Mouse (Mus musculus): ENCODE data around the gene Resp18.

The Resp18 gene

GRCm38 (mm10) chr1:75278228-75278627, at the start of gene Resp18:
Resp18 (minus strand) TSS chr1:75278415.
- DNase-seq (ENCODE audit: low read depth, low spot score), result no peak

DNA sequence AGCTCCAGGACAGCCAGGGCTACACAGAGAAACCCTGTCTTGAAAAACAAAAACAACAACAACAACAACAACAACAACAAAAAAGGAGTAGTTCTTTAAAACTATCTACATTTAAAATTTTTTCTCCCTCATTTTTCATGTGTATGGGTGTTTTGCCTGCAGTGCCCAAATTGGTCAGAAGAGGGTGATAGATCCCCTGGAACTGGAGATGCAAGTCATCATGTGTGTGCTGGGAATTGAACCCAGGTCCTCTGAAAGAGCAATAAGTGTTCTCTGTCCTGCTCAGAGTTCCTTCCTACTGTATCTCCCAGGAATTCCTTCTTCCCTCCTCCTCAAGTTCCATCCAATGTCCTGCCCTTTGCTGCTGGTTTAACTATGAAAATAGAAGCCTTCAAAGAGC, 49.2 kb upstream of the Resp18 start:
- DNase-seq (ENCODE audit: low read depth, low spot score), result no peak

- no peak for DNase-seq (ENCODE audit: low read depth, low spot score)
Measured at GRCm38 (mm10) chr1:75319166-75319565, 41.0 kb upstream of the Resp18 start.

GRCm38 (mm10) chr1:75318736-75319135, 40.5 kb upstream of the Resp18 start:
- DNase-seq (ENCODE audit: low read depth, low spot score), result no peak

DNA sequence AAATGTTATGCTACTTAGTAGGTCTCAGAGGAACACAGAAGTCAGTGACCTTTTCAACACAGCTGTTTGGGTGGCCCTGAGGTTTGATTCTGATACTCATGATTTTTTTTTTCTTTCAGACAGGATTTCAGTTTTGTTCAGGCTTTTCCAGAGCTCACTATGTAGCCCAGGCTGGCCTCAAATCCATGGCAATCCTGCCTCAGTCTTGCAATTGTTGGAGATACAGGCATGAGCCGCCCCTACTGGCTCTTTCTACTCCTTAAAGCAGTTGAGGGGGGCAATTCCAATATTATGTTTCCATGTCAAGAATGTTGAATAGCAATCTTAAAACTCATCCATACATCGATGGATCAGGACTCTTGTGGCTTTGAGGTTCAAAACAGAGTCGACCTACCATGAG, 40.1 kb upstream of the Resp18 start:
- DNase-seq (ENCODE audit: low read depth, low spot score), result no peak

DNA sequence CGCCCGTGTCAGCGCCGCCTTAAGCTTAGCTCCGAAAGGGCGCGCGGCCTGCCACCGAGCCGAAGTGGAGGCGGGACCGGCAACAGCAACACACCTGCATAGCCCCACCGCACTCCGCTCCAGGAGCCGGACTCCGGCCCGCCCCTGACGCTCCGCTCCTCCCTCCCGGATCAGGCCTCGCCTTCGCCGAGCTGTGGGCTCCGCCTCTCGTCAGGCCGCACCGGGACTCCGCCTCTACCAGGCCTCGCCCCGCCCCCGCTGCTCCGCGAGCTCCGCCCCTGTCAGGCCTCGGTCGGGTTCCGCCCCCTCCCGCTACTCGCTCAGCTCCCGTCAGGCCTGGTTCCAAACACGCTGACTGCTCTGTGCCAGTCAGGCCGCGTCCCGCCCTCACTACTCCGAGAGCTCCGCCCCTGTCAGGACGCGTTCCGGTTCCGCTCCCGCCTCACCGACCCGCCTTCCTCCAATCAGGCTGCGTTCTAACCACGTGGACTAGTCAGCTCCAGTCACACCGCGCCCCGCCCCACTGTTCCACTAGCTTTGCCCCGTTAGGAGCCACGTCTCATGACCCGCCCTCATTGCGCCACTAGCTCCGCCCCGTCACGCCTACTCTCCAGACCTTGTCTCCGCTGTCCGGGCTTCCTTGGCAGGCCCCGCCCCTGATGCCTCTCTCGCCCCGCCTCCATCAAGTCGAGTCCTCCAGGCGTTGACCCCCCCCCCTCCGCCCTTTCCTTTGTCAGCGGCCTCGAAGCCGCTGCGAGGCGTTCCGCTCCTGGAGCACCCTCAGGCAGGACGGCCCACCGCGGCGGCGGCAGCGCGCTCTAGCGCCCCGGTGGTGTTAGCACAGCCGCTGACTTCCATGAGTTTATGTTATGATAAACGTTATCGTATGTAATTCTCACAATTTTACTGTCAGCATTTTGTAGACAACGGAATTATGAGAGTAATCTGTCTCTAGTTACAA, 39.3 kb upstream of the Resp18 start, which contains the start of gene Dnpep:
TSS of gene Dnpep (minus strand) at position 750 of the 961 bp plus-strand sequence.
- DNase-seq (ENCODE audit: low read depth, low spot score), result peak; percentile 100

DNA sequence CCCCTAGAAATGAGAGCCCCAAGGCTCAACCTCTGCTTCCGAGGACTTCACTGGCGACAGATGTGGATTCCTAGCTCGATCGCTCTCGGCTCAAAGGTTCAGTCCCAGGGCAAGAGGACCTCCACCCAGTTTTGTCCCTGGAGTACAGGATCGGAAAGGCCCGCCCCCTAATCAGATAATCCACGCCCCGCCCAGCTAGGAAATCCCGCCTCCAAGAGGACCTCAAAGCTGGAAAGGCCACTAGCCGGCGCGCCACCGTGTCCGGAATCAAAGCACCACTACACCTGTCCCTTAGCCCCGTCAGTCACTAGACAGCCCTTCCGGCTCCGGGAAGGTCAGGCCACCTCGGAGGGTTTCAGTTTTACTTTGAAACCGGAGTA, 38.6 kb upstream of the Resp18 start:
- DNase-seq (ENCODE audit: low read depth, low spot score), result no peak

DNA sequence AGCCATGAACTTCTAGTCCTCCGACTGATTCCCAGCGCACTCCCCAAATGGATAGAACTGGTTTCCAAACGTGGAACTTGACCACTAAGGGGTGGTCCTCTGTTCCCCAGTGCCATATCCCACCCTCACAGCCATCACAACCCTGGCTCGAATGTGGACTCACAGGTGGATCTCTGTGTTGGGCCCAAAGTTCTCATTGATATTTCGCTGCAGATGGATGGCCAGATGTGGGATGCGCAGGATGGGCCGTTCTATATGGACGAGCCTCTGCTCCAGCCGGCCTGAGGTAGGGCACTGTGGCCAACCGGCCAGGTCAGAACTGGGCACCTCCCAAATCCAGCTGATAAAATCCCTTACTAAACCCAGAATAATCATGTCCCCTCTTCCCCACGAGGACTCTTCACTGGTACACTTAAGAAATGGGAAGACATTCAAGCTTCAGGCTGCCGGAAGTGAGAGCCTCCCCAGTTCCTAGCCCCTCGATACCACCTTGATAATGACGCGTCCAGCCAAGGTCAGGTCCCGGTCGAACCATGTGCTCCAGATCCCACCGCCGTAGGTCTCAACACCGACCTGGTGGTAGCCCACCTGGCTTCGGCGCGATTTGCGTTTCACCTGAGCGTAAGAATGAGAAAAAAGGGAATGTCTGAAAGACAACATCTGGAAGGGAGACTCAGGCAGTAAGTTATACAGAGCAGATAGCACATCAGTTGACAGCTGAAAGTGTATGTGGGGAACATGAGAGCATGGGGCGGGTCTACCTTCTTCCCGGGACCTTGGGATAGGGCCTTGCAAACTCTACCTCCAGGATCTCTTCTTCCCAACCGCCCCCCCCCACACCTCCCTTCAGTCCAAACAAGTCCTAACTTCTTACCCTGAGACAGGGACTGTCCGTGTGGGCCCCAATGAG, 37.5 kb upstream of the Resp18 start:
- peak; percentile 17 for DNase-seq (ENCODE audit: low read depth, low spot score)

DNA sequence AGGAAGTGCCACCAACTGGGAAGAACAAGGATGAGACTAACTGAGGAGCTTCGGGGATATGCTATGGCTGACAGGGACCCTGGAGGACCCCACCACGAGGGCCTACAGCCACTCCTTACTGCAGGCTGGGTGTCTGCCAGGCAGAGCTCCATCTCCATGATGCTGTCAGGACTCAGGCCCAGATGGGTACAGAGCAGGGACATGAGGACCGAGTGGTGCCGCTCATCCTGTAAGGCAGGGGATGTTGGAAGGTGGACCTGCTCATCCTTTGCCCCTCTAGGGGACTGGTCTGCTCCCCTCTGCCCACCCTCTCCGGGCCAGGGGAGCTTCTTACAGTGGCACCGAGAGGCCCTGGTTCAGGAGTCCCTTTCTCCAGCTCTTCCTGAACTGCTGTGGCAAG, 36.8 kb upstream of the Resp18 start:
- DNase-seq (ENCODE audit: low read depth, low spot score), result peak; percentile 7

GRCm38 (mm10) chr1:75311694-75312093, 33.5 kb upstream of the Resp18 start:
- DNase-seq (ENCODE audit: low read depth, low spot score), result no peak

- no peak for DNase-seq (ENCODE audit: low read depth, low spot score)
Measured at GRCm38 (mm10) chr1:75304662-75305061, 26.4 kb upstream of the Resp18 start.

DNA sequence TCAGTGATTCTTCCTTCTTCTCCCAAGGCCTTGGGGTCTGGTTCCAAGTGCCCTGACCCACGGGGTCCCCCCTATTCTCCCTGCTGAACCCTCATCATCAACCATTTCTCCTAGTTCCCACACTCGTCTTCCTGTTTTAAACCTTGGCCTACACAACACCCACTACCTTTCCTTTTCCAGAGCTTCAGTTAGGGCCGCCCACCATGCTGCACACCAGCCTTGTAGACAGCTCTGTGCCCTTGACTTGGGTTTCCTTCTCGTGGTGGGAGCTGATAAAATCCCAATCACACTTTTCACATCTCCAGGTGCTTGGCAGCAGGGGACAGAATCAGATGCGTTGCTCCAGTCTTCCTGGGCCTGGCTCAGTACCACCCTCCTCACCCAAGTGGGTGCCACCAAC, 16.1 kb upstream of the Resp18 start:
- no peak for DNase-seq (ENCODE audit: low read depth, low spot score)

DNA sequence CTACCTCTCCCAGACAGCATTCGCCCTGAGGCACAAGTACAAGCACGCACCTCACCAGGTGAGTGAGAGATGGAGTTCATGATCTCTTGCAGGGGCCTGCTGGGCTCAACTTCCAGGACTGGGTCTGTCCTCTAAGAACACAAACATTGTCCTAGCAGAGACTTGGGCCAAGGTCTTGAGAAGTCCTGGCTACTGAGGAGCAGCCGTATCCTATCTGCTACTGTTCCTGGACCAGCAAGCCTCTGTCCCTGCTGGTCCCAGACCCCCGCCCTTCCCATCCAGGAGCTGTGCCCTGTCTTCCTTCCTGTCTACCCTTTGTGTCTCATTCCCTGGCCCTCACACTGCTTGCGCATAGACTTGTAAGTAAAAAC, 15.1 kb upstream of the Resp18 start:
- no peak for DNase-seq (ENCODE audit: low read depth, low spot score)

DNA sequence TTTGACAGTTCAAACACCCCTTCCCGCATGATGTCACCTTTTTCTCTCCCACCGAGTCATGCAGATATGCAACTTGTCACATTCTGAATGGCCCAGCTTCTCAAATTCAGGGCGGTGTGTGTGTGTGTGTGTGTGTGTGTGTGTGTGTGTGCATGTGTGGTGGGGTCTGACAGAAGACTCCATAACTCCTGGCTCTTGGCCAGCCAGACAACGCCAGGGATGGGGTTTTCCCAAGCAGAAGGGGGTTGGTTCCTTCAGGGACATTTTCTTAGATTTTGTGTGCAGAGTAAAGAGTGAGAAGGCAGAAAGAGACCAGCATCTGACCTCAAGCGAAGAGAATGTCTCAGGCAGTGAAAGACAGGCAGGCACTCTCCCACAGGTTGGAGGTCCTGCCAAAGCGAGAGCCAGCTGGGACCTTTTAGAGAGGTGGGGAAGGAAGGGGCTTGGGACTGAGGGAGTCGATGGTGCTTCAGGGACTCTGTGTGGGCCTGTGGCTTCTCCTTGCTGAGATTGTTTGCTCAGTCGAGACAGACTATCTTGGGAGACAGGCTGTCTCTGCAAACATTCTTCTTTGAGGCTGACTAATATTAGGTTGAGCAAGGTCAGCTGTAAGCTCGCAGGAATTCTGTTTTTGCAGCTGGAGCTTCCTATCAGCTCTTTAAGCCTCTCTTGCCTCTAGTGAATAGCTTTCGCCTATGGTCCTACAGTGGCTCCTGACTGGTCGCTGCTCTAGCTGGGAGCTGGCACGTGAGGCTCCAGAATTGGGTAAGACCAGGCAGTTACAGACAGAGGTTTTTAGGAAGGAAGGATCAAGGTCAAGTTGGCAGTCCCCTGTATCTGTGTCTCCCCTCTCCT, 14.5 kb upstream of the Resp18 start:
- no peak for DNase-seq (ENCODE audit: low read depth, low spot score)

DNA sequence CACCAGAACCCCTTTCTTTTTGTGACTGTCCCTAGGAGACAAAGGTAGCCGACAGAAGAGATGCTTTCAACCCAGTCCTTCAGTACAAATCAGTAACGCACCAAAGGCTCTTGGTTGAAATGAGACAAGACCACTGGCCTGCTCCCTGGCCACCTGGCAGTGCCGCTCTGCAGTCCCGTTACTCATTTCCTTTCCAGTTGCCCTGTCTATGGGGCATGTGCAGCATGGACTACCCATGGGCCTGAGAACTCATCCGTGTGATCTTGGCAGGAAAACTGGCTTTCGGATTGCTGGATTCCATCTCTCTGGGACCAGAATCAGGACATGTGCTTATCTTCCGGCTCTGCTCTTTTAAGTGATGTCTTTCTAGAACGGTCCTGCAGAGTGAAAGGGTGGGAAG, 13.1 kb upstream of the Resp18 start:
- no peak for DNase-seq (ENCODE audit: low read depth, low spot score)

DNA sequence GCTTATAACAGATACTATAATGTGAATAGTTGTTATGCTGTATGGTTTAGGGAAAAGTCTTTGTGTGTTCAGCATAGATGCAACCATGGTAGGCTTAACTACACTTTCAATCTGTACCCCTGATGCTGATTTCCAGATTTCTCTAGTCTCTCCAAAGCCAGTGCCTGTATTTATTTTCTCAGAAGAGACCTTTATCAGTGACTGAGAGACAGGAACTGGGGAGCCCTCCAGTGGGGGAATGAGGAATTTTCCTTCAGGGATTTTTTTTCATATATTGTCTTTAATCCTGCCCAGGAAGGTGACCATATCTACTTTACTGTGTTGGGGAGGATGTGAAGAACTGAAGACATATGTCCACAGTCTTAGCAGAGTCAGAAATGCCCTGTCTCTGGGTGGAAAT, 12.4 kb upstream of the Resp18 start:
- DNase-seq (ENCODE audit: low read depth, low spot score), result peak; percentile 19

GRCm38 (mm10) chr1:75289888-75290431, 11.7 kb upstream of the Resp18 start:
- no peak for DNase-seq (ENCODE audit: low read depth, low spot score)

DNA sequence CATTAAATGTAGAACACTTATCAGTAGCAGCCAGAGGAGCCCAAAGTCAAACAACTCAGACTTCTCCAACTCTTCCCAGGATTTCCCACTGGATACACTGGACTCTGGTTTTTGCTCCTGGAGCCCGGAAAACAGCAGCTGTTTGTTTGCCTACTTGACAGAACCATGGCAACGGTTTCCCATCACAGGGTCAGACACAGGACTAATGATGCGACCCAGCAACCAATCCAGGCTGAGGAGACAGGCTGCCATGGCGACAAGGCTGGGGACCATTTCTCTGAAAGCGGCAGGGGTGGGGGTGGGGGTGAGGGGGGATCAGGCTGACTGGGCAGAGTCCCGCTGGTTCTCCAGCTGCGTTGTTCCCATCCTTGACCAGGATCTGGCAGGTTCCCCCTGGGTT, 11.2 kb upstream of the Resp18 start:
- DNase-seq (ENCODE audit: low read depth, low spot score), result no peak

- DNase-seq (ENCODE audit: low read depth, low spot score), result no peak
Measured at GRCm38 (mm10) chr1:75284911-75285310, 6.7 kb upstream of the Resp18 start.

GRCm38 (mm10) chr1:75283017-75283416, 4.8 kb upstream of the Resp18 start:
- no peak for DNase-seq (ENCODE audit: low read depth, low spot score)
